Mouse (Mus musculus) hindbrain, embryonic 15.5 days (tissue): ENCODE results near the gene Cfap298. TPM values are rescaled to one million over a fixed set of nuclear protein-coding genes. Genes with fewer than 3 reads are reported as not detected.

Experiments
- ATAC-seq: fragments of 200-750 bp; cut with Nextera tagmentation; 2 replicates; pipeline ENCODE4 v1.8.0; 2017; ENCODE audit warnings: low read depth, moderate number of reproducible peaks, moderate TSS enrichment; ENCODE audit not compliant: low FRiP score
- H3K27ac ChIP-seq: fragments of 300-500 bp; sonication (generic); replicated peaks from 2 replicates; pipeline ENCODE4 v1.5.1; 2015; ENCODE audit warnings: mild to moderate bottlenecking, inconsistent platforms
- H3K27me3 ChIP-seq: fragments of 300-500 bp; sonication (generic); 2 replicates; pipeline ENCODE4 v1.6.1; 2015; ENCODE audit warnings: control low read depth, inconsistent platforms
- H3K36me3 ChIP-seq: fragments of 300-500 bp; sonication (generic); 2 replicates; pipeline ENCODE4 v1.6.1; 2015; ENCODE audit warnings: control low read depth, inconsistent platforms
- H3K4me1 ChIP-seq: fragments of 300-500 bp; sonication (generic); replicated peaks from 2 replicates; pipeline ENCODE4 v1.6.1; 2015; ENCODE audit warnings: control low read depth, inconsistent platforms
- H3K4me2 ChIP-seq: fragments of 300-500 bp; sonication (generic); 2 replicates; pipeline ENCODE4 v1.6.1; 2015; ENCODE audit warnings: moderate library complexity, mild to moderate bottlenecking, inconsistent platforms
- H3K4me3 ChIP-seq: fragments of 300-500 bp; sonication (generic); 2 replicates; pipeline ENCODE4 v1.5.1; 2015; ENCODE audit warnings: mild to moderate bottlenecking, inconsistent platforms
- H3K9ac ChIP-seq: fragments of 300-500 bp; sonication (generic); 2 replicates; pipeline ENCODE4 v1.6.1; 2015; ENCODE audit warnings: inconsistent platforms
- H3K9me3 ChIP-seq: fragments of 300-500 bp; sonication (generic); 2 replicates; pipeline ENCODE4 v1.6.1; 2016; ENCODE audit warnings: control low read depth, inconsistent platforms
- WGBS: fragments of 180-500 bp; shearing (Covaris S2); methylation state at CpG from one replicate; pipeline ENCODE4 v1.1.7; 2015; 5-methylcytosine and 5-hydroxymethylcytosine counted together
- polyA plus RNA-seq: library from polyadenylated mRNA; unstranded; fragments of >200 nt; fragmentation: Nextera tagmentation; extraction: Ambion mirVana; gene quantifications from 2 replicates; pipeline ENCODE4 v1.2.1, GENCODE M21; 2015

Cfap298 gene
- polyA plus RNA-seq, 1 experiment from 2014 or later = 51.2 TPM

- Histone ChIP-seq H3K4me3 (no peak overlapping the region), H3K36me3 (peaks cover 66% of the 10 kb centered on the region), H3K9ac (no peak overlapping the region), H3K27me3 (no peaks in the 10 kb centered on the region), H3K4me2 (no peak overlapping the region), H3K4me1 (no peaks in the 10 kb centered on the region), H3K9me3 (no peaks in the 10 kb centered on the region), H3K27ac (no peak overlapping the region)
- 95% methylated on average over 7 of the region's 7 CpGs for WGBS
- no peak for ATAC-seq
These were observed 6.3 kb upstream of the Cfap298 start for GRCm38 (mm10) chr16:90941246-90941645.

- peak; percentile 21; the same call in 1 of the 2 replicates for ATAC-seq
- under 1% methylated on average over 38 of the region's 38 CpGs for WGBS
- Histone ChIP-seq H3K27me3 (no peaks in the 10 kb centered on the region), H3K27ac (peak overlapping the region; percentile 90), H3K4me2 (peak overlapping the region; percentile 66), H3K36me3 (peaks cover 22% of the 10 kb centered on the region), H3K9me3 (no peaks in the 10 kb centered on the region), H3K9ac (peak overlapping the region; percentile 84), H3K4me3 (peak overlapping the region; percentile 96), H3K4me1 (peaks cover 13% of the 10 kb centered on the region)
These were observed 674 bp downstream of the Cfap298 start for GRCm38 (mm10) chr16:90934193-90934686.

- WGBS = 35% methylated on average over 13 of the region's 13 CpGs
- peak overlapping the region; percentile 96 for H3K4me3 ChIP-seq
- no peaks in the 10 kb centered on the region for H3K9me3 ChIP-seq
- peak overlapping the region; percentile 90 for H3K27ac ChIP-seq
- H3K9ac ChIP-seq = peak overlapping the region; percentile 84
- peaks cover 20% of the 10 kb centered on the region for H3K36me3 ChIP-seq
- ATAC-seq = no peak
- peaks cover 13% of the 10 kb centered on the region for H3K4me1 ChIP-seq
- peak overlapping the region; percentile 66 for H3K4me2 ChIP-seq
- H3K27me3 ChIP-seq = no peaks in the 10 kb centered on the region
These were observed 1.3 kb downstream of the Cfap298 start for GRCm38 (mm10) chr16:90933534-90934176.

- 89% methylated on average over 4 of the region's 4 CpGs for WGBS
- Histone ChIP-seq H3K4me3 (no peak overlapping the region), H3K4me2 (no peak overlapping the region), H3K4me1 (no peaks in the 10 kb centered on the region), H3K36me3 (peaks cover 11% of the 10 kb centered on the region), H3K9ac (no peak overlapping the region), H3K27ac (no peak overlapping the region), H3K27me3 (no peaks in the 10 kb centered on the region), H3K9me3 (no peaks in the 10 kb centered on the region)
- no peak for ATAC-seq
These were observed 7.5 kb downstream of the Cfap298 start for GRCm38 (mm10) chr16:90927446-90927845.

GRCm38 (mm10) chr16:90925461-90925860 lies 9.5 kb downstream of the Cfap298 start:
- Histone ChIP-seq H3K4me1 (no peaks in the 10 kb centered on the region), H3K27ac (no peak overlapping the region), H3K4me2 (no peak overlapping the region), H3K4me3 (no peak overlapping the region), H3K9ac (no peak overlapping the region), H3K9me3 (no peaks in the 10 kb centered on the region), H3K27me3 (no peaks in the 10 kb centered on the region), H3K36me3 (peaks cover 11% of the 10 kb centered on the region)
- WGBS = 30% methylated on average over 5 of the region's 5 CpGs
- 0 out of 2 replicates have a peak, but pooled peaks have one; percentile 54 for ATAC-seq

- no peak overlapping the region for H3K4me2 ChIP-seq
- ATAC-seq = no peak
- H3K9me3 ChIP-seq = no peaks in the 10 kb centered on the region
- 95% methylated on average over 13 of the region's 13 CpGs for WGBS
- H3K9ac ChIP-seq = no peak overlapping the region
- H3K27me3 ChIP-seq = no peaks in the 10 kb centered on the region
- no peak overlapping the region for H3K27ac ChIP-seq
- H3K36me3 ChIP-seq = peaks cover 11% of the 10 kb centered on the region
- no peaks in the 10 kb centered on the region for H3K4me1 ChIP-seq
- H3K4me3 ChIP-seq = no peak overlapping the region
These were observed 10.1 kb downstream of the Cfap298 start for GRCm38 (mm10) chr16:90924606-90925370.

- Histone ChIP-seq H3K4me2 (no peak overlapping the region), H3K36me3 (peaks cover 5% of the 10 kb centered on the region; the same call in 1 of the 2 replicates), H3K4me1 (no peaks in the 10 kb centered on the region), H3K27ac (no peak overlapping the region), H3K27me3 (no peaks in the 10 kb centered on the region), H3K9me3 (no peaks in the 10 kb centered on the region), H3K4me3 (no peak overlapping the region), H3K9ac (no peak overlapping the region)
- WGBS = 51% methylated on average over 10 of the region's 10 CpGs
- peak; percentile 40; the same call in 1 of the 2 replicates for ATAC-seq
These were observed 13.3 kb downstream of the Cfap298 start for GRCm38 (mm10) chr16:90921471-90922159.

GRCm38 (mm10) chr16:90917156-90917555 lies 17.8 kb downstream of the Cfap298 start:
- H3K9me3 ChIP-seq = no peaks in the 10 kb centered on the region
- H3K27me3 ChIP-seq = no peaks in the 10 kb centered on the region
- H3K4me1 ChIP-seq = no peaks in the 10 kb centered on the region
- no peak overlapping the region for H3K4me3 ChIP-seq
- no peak overlapping the region for H3K9ac ChIP-seq
- H3K36me3 ChIP-seq = no peaks in the 10 kb centered on the region
- ATAC-seq = no peak
- 78% methylated on average over 8 of the region's 8 CpGs for WGBS
- no peak overlapping the region for H3K27ac ChIP-seq
- H3K4me2 ChIP-seq = no peak overlapping the region

- Histone ChIP-seq H3K36me3 (no peaks in the 10 kb centered on the region), H3K9me3 (no peaks in the 10 kb centered on the region), H3K4me1 (no peaks in the 10 kb centered on the region), H3K4me2 (0 out of 2 replicates have a peak overlapping the region, but pooled peaks have one; percentile 11), H3K27me3 (no peaks in the 10 kb centered on the region), H3K27ac (no peak overlapping the region), H3K4me3 (no peak overlapping the region), H3K9ac (no peak overlapping the region)
- 49% methylated on average over 12 of the region's 12 CpGs for WGBS
- no peak for ATAC-seq
These were observed 18.9 kb downstream of the Cfap298 start for GRCm38 (mm10) chr16:90916040-90916481.

GRCm38 (mm10) chr16:90911766-90912165 lies 23.1 kb downstream of the Cfap298 start:
- Histone ChIP-seq H3K27ac (no peak overlapping the region), H3K4me3 (no peak overlapping the region), H3K9ac (no peak overlapping the region), H3K27me3 (no peaks in the 10 kb centered on the region), H3K9me3 (no peaks in the 10 kb centered on the region), H3K4me2 (no peak overlapping the region), H3K36me3 (no peaks in the 10 kb centered on the region), H3K4me1 (no peaks in the 10 kb centered on the region)
- WGBS = 78% methylated on average over 13 of the region's 13 CpGs
- ATAC-seq = no peak

GRCm38 (mm10) chr16:90910855-90911533 lies 23.9 kb downstream of the Cfap298 start:
- no peak overlapping the region for H3K4me2 ChIP-seq
- no peak overlapping the region for H3K9ac ChIP-seq
- H3K9me3 ChIP-seq = no peaks in the 10 kb centered on the region
- ATAC-seq = no peak
- no peak overlapping the region for H3K27ac ChIP-seq
- H3K27me3 ChIP-seq = no peaks in the 10 kb centered on the region
- 80% methylated on average over 17 of the region's 17 CpGs for WGBS
- no peaks in the 10 kb centered on the region for H3K4me1 ChIP-seq
- H3K4me3 ChIP-seq = no peak overlapping the region
- H3K36me3 ChIP-seq = no peaks in the 10 kb centered on the region
